Mouse (Mus musculus) G1E (cell line): Measurements from ENCODE around the gene Fam104a.

Experiments
- CTCF ChIP-seq: IDR thresholded peaks from 2 replicates; pipeline ENCODE4 v1.5.1; 2012; ENCODE audit warnings: low read depth, low read length, inconsistent platforms, mixed read lengths
- GATA1 ChIP-seq: IDR thresholded peaks from 2 replicates; pipeline ENCODE4 v1.6.1; 2012; ENCODE audit warnings: borderline replicate concordance, low read length, inconsistent platforms, mixed read lengths
- GATA2 ChIP-seq: IDR thresholded peaks from 2 replicates; pipeline ENCODE4 v1.6.1; 2012; ENCODE audit warnings: low read depth, low read length, inconsistent platforms, borderline replicate concordance
- POLR2AphosphoS5 ChIP-seq: IDR thresholded peaks from 2 replicates; pipeline ENCODE4 v1.6.1; 2012; ENCODE audit warnings: low read depth, low read length, inconsistent platforms; ENCODE audit not compliant: insufficient replicate concordance
- TAL1 ChIP-seq: conservative IDR thresholded peaks from 2 replicates; pipeline ENCODE4 v1.6.1; 2012; ENCODE audit warnings: low read depth, low read length, inconsistent platforms, mixed read lengths

GRCm38 (mm10) chr11:113697571-113697970 lies 13.6 kb upstream of the Fam104a start:
- TF ChIP-seq CTCF, result no peak
- no peak for TF ChIP-seq GATA1
- TF ChIP-seq TAL1, result no peak
- no peak for TF ChIP-seq POLR2AphosphoS5
- TF ChIP-seq GATA2, result no peak
